Mouse (Mus musculus): Measurements from ENCODE around the gene Zfp57. TPM values are rescaled to one million over a fixed set of nuclear protein-coding genes. Genes with fewer than 3 reads are reported as not detected.
"Not testable (repeated sequence)": the region's sequence is repeated elsewhere in the genome, so short reads cannot be mapped to it uniquely, and the experiment has no call there.

Zfp57 gene
- polyA plus RNA-seq, 1 experiment from 2014 or later = 60.0 TPM

- peaks cover 5% of the 10 kb centered on the region; the same call in 1 of the 2 replicates for H3K4me1 ChIP-seq
- no peaks in the 10 kb centered on the region for H3K9me3 ChIP-seq
These were observed 19.6 kb upstream of the Zfp57 start, which contains the start of gene 2410137M14Rik for GRCm38 (mm10) chr17:36981221-36981813. 2410137M14Rik (minus strand) TSS chr17:36981237.

DNA sequence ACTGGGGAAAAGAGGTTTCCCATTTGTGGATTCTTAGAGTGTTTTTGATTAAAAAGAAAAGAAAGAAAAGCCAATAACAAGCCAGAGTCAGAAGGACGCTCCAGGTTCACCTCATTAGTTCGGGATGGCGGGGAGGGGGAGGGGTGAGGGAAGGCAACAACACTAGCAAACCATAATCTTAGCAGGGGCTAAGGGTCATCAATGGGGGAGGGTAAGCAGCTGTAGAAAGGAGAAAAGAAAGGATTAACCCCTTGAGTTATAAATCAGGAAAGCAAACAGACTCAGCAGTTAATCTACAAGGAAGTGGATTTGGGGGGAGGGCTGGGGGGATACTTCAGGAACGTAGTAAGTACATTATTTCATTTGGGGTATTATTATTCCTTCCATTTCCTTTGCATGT, 19.1 kb upstream of the Zfp57 start:
- ATAC-seq (ENCODE audit: insufficient read depth, low FRiP score, low read depth) = no peak
- Histone ChIP-seq H3K27ac (no peak overlapping the region), H3K4me3 (replicated peaks) (no peak overlapping the region)

More at GRCm38 (mm10) chr17:36981221-36981813, 19.6 kb upstream of the Zfp57 start, which contains the start of gene 2410137M14Rik:
- H3K27me3 ChIP-seq (replicated peaks) = no peaks in the 10 kb centered on the region
- no peak within 1 kb of the TSS for H3K27ac ChIP-seq
- H3K4me3 ChIP-seq (replicated peaks) = no peak within 1 kb of the TSS
- no peaks in the 10 kb centered on the region for H3K36me3 ChIP-seq
- no peak within 1 kb of the TSS for H3K9ac ChIP-seq
- H3K4me2 ChIP-seq = peak within 1 kb of the TSS; percentile 42
- ATAC-seq (ENCODE audit: insufficient read depth, low FRiP score, low read depth) = no peak
- WGBS = 11% methylated on average over 18 of the region's 18 CpGs

GRCm38 (mm10) chr17:36982253-36983155, 18.5 kb upstream of the Zfp57 start:
- Histone ChIP-seq H3K27ac (no peak overlapping the region), H3K36me3 (no peaks in the 10 kb centered on the region), H3K4me3 (replicated peaks) (no peak overlapping the region), H3K4me1 (peaks cover 5% of the 10 kb centered on the region; the same call in 1 of the 2 replicates), H3K4me2 (no peak overlapping the region), H3K9me3 (no peaks in the 10 kb centered on the region), H3K27me3 (replicated peaks) (0 out of 2 replicates have a peak, but pooled peaks cover 5% of the 10 kb centered on the region), H3K9ac (no peak overlapping the region)
- no peak for ATAC-seq (ENCODE audit: insufficient read depth, low FRiP score, low read depth)
- WGBS = 23% methylated on average over 5 of the region's 5 CpGs

More for the DNA sequence above, 19.1 kb upstream of the Zfp57 start:
- 5% methylated on average over 4 of the region's 4 CpGs for WGBS
- Histone ChIP-seq H3K9ac (no peak overlapping the region), H3K36me3 (no peaks in the 10 kb centered on the region), H3K27me3 (replicated peaks) (no peaks in the 10 kb centered on the region), H3K9me3 (no peaks in the 10 kb centered on the region), H3K4me1 (peaks cover 5% of the 10 kb centered on the region; the same call in 1 of the 2 replicates), H3K4me2 (peak overlapping the region; percentile 42; the same call in 1 of the 2 replicates)

GRCm38 (mm10) chr17:36988475-36988874, 12.5 kb upstream of the Zfp57 start:
- H3K4me2 ChIP-seq = peak overlapping the region; percentile 39
- 11% methylated on average over 24 of the region's 24 CpGs for WGBS
- no peak overlapping the region for H3K9ac ChIP-seq
- no peak for ATAC-seq (ENCODE audit: insufficient read depth, low FRiP score, low read depth)
- peaks cover 18% of the 10 kb centered on the region; the same call in 1 of the 2 replicates for H3K27me3 ChIP-seq (replicated peaks)
- peak overlapping the region; percentile 14; the same call in 1 of the 2 replicates for H3K4me3 ChIP-seq (replicated peaks)
- no peak overlapping the region for H3K27ac ChIP-seq
- H3K9me3 ChIP-seq = no peaks in the 10 kb centered on the region
- no peaks in the 10 kb centered on the region for H3K4me1 ChIP-seq
- no peaks in the 10 kb centered on the region for H3K36me3 ChIP-seq

DNA sequence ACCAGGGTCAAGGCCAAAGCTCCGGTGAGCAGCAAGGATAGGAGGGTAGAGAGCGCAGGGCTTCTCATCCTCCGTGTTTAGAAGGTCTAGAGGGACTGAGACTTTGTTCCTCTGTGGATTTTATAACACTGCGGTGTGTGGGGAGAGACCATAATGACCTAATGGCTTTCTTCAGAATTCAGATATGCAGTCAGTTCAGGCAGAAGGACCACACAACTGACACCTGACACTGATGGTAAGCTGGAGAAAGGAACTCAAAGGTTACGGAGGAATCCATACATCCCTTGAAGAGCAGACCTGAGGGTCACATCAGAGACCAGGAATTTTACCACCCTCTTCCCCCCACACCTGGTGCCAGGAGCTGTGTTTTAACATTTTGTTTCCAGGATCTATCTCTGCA, 11.5 kb upstream of the Zfp57 start, which contains the start of gene H2-M5:
Gene H2-M5 (minus strand): TSS at position 101 of the 400 bp plus-strand sequence.
- Histone ChIP-seq H3K27ac (no peak within 1 kb of the TSS), H3K4me3 (replicated peaks) (peak within 1 kb of the TSS; percentile 14; the same call in 1 of the 2 replicates), H3K9ac (no peak within 1 kb of the TSS), H3K36me3 (no peaks in the 10 kb centered on the region), H3K9me3 (no peaks in the 10 kb centered on the region), H3K4me2 (peak within 1 kb of the TSS; percentile 39), H3K27me3 (replicated peaks) (peaks cover 18% of the 10 kb centered on the region; the same call in 1 of the 2 replicates), H3K4me1 (no peaks in the 10 kb centered on the region)
- no peak; the same call in 1 of the 2 replicates for ATAC-seq (ENCODE audit: insufficient read depth, low FRiP score, low read depth)
- 28% methylated on average over 5 of the region's 5 CpGs for WGBS

DNA sequence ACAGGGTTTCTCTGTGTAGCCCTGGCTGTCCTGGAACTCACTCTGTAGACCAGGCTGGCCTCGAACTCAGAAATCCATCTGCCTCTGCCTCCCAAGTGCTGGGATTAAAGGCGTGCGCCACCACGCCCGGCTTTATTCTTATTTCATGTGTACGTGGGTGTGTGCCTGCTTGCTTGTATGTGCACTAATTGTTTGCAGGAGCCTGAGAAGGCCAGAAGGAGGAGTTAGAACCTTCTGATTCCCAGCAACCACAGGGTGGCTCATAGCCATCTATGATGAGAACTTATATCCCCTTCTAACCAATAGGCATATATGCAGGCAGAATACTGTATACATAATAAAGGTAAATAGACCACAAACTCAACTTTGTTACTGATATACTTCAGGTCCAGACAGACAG, 10.3 kb upstream of the Zfp57 start:
- peaks cover 18% of the 10 kb centered on the region; the same call in 1 of the 2 replicates for H3K27me3 ChIP-seq (replicated peaks)
- H3K4me3 ChIP-seq (replicated peaks); H3K4me1 ChIP-seq; H3K9ac ChIP-seq; H3K4me2 ChIP-seq; H3K27ac ChIP-seq; H3K9me3 ChIP-seq; H3K36me3 ChIP-seq; ATAC-seq (ENCODE audit: insufficient read depth, low FRiP score, low read depth): not testable (repeated sequence)
- 87% methylated on average over 6 of the region's 6 CpGs for WGBS

DNA sequence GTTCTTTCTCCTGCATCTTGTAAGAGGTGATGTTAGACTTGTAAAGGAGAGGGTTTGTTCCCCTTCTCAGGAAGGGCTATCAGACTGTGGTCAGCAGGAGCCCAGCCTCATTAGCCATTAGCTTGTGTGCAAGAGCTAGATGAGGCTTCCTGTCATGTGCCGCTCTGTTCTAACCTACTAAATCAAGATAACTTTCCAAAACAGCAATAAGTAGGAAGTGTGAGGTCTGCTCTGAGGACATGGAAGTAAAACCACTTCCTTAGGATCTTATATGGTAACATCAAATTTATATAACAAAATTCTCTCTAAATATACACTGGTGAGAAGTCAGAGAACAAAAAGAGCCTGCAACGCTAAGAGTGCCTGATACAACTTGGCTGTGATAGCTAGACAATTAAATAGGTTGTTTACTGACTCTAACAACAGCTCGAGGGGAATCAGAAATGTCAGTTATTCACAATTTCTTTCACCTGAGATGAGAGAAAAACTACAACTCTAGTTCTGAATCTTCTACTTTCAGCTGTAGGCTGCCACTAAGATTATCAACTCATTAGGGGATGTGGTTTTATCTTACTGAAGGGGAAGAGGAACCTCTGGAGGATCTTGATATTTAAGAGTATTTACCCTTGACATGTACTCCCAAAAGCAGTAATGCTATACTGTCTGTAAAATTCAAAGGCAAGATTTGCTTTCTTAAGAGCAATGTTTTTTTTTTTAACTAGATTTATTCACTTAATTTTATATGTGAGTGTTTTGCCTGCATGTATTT, 8.4 kb upstream of the Zfp57 start:
- H3K4me1 ChIP-seq = no peaks in the 10 kb centered on the region
- H3K9me3 ChIP-seq = no peaks in the 10 kb centered on the region
- no peak overlapping the region for H3K4me2 ChIP-seq
- H3K4me3 ChIP-seq (replicated peaks) = no peak overlapping the region
- 65% methylated on average over 3 of the region's 3 CpGs for WGBS
- no peak overlapping the region for H3K27ac ChIP-seq
- H3K36me3 ChIP-seq = no peaks in the 10 kb centered on the region
- H3K9ac ChIP-seq = no peak overlapping the region
- ATAC-seq (ENCODE audit: insufficient read depth, low FRiP score, low read depth) = no peak
- peaks cover 13% of the 10 kb centered on the region; the same call in 1 of the 2 replicates for H3K27me3 ChIP-seq (replicated peaks)

DNA sequence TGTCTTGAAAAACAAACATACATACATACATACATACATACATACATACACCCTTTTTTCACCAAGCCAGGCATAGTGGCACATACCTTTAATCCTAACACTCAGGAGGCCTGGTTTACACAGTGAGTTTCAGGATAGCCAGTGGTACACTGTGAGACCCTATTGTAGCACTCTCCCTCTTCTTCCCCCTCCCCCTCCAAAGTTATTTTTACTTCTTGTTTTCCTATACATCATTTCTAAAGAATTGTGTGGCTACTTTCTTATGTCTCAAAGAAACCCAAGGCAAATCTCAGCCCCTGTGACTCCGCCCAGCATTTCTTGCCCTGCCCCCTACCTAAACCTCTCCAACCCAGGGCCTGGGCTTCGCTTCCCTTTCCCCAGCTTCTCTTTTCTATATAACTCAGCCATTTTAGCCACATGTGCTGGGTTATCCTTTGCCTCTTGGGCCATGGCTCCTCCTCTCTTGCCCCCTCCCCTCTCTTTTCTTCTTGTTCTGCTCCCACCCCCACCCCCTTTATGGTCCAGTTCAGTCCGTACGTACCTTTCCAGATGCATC, 7.1 kb upstream of the Zfp57 start:
- no peak overlapping the region for H3K4me3 ChIP-seq (replicated peaks)
- no peak overlapping the region for H3K9ac ChIP-seq
- H3K27me3 ChIP-seq (replicated peaks) = peaks cover 5% of the 10 kb centered on the region; the same call in 1 of the 2 replicates
- H3K4me2 ChIP-seq = no peak overlapping the region
- WGBS = 90% methylated on average over 4 of the region's 4 CpGs
- H3K4me1 ChIP-seq = no peaks in the 10 kb centered on the region
- no peak overlapping the region for H3K27ac ChIP-seq
- no peak for ATAC-seq (ENCODE audit: insufficient read depth, low FRiP score, low read depth)
- no peaks in the 10 kb centered on the region for H3K36me3 ChIP-seq
- no peaks in the 10 kb centered on the region for H3K9me3 ChIP-seq

DNA sequence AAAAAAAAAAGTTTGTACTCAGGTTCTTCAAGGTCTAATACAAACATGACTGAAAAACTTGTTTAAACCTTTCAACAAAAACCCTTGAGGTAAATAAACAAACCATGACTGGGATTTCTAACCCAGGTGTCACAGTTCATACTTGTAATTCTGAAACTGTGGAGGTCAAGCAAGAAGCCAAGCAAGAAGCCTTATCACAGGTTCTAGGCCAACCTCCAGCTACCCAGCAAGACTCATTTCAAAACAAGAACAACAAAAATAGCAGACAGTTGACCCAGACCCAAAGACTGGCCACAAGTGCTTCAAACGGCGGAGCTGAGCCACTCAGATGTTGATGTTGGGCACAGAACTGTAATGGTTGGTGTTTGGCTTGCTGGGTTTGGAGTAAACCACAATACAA, 6.4 kb upstream of the Zfp57 start:
- H3K4me2 ChIP-seq = no peak overlapping the region

DNA sequence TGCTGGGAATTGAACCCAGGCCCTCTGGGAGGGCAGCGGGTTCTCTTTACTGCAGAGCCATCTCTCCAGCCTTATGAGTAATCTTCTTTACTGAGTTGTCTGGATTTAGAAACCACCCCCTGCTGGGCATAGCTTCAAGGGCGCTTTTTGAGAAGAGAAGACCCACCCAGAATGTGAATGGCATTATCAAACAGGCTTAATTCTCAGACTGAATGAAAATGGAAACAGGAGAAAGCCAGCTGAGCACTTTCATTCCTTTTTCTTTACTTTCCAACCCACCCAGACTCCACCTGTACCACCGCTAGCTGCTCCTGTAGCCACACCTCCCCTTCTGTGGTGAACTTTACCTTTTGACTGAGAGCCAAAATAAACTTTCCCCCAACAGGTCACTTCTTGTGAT, 5.5 kb upstream of the Zfp57 start:
- Histone ChIP-seq H3K27me3 (replicated peaks) (no peaks in the 10 kb centered on the region), H3K9ac (no peak overlapping the region), H3K4me2 (no peak overlapping the region), H3K4me1 (no peaks in the 10 kb centered on the region), H3K36me3 (no peaks in the 10 kb centered on the region), H3K27ac (no peak overlapping the region), H3K9me3 (no peaks in the 10 kb centered on the region), H3K4me3 (replicated peaks) (no peak overlapping the region)
- no peak for ATAC-seq (ENCODE audit: insufficient read depth, low FRiP score, low read depth)
- 48% methylated on average over 3 of the region's 3 CpGs for WGBS

More for the DNA sequence above, 6.4 kb upstream of the Zfp57 start:
- H3K9me3 ChIP-seq = no peaks in the 10 kb centered on the region
- 93% methylated on average over 2 of the region's 2 CpGs for WGBS
- no peaks in the 10 kb centered on the region for H3K36me3 ChIP-seq
- no peak overlapping the region for H3K4me3 ChIP-seq (replicated peaks)
- H3K4me1 ChIP-seq = no peaks in the 10 kb centered on the region
- no peak for ATAC-seq (ENCODE audit: insufficient read depth, low FRiP score, low read depth)
- H3K27me3 ChIP-seq (replicated peaks) = peaks cover under 1% of the 10 kb centered on the region; the same call in 1 of the 2 replicates
- no peak overlapping the region for H3K27ac ChIP-seq
- H3K9ac ChIP-seq = no peak overlapping the region
